Mouse (Mus musculus): ENCODE results near the gene Gm14412.
"Not testable (repeated sequence)": the region's sequence is repeated elsewhere in the genome, so short reads cannot be mapped to it uniquely, and the experiment has no call there.

The Gm14412 gene

DNA sequence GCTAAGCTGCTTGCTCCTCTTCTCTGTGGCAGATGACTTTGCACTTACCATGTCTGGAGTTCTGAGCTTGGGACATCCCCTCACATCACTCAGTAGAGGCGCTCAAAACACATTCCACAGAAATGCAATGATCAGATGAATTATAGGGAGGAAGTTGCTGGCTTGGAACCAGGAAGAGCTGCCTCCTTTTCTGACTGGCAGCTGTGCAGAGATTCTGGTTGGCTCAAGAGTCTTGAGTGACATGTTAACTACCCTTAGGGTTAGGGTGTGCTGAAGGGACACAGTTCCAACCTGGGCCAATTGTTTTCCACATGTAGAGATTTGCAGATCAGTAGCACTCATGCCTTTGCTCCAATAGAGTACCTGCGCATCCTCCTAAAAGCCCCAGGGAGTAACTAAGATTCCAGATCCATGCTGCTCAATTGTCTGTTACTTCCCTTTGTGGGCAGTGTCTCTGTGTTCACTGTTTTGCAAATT lies at the start of gene Gm14412:
TSS of gene Gm14412 (minus strand) at position 51 of the 477 bp plus-strand sequence.
- DNase-seq: not testable (repeated sequence)

DNA sequence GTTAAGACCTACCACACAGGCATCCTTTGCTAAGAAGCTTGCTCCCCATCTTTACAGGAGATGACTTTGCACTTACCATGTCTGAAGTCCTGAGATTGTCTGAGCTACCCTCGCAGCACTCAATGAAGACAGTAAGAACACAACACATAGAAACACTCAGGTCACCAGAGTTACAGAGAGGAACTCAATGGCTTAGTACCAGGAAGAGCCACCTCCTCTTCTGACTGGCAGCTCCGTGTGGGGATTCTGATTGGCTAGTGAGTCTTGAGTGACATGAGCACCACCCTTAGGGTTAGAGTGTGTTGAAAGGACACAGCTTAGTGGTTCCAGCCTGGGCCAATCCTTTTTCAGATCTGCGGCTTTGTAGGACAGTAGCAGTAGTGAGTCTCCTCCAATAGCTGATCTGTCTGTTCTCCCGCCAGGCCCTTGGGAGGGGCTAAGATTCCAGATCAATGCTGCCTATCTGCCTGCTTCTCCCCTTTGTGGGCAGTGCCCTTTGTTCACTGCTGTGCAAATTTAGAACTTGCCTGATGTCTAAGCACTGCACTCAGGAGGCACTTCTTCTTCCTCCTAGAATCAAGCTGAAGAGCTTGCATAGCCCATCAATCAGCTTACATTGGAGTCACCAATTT lies 5.7 kb upstream of the Gm14412 start:
- not testable (repeated sequence) for DNase-seq

DNA sequence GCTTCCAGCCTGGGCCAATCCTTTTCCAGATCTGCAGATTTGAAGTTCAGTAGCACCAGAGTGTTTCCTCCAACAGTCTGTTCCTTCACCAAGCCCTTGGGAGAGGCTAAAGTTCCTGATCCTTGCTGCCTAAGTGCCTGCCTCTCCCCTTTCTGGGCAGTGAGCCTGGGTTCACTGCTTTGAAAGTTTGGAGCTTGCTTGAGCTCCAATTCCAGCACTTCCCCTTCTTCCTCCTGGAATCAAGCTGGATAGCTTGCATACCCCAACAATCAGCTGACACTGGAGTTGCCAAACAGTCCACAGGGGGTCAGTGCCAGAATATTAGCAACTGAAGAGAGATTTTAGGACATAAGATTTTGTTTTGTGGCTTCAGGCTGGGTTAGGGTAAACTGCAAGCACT lies 2.7 kb downstream of the Gm14412 start:
- DNase-seq: not testable (repeated sequence)

DNA sequence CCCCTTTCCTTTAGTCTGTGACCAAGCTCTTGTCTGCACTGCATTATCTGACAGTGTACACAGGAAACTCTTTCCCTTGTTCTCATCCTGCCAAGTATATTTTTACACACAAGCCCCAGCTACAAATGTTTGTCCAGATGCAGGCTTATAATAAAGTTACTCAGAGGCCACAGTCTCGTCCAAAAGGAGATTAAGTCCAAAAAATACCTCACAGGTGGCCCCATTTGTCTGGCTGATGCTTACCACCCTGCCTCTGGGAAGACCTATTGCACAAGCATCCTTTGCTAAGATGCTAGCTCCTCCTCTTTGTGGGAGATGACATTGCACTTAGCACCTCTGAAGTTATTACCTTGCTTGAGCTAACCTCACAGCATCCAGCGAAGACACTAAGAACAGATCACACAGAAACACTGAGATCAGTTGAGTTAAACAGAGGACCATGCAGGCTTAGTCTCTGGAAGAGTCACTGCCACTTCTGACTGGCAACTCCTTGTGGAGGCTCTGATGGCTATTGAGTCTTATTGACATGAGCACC lies 3.3 kb downstream of the Gm14412 start:
- not testable (repeated sequence) for DNase-seq

DNA sequence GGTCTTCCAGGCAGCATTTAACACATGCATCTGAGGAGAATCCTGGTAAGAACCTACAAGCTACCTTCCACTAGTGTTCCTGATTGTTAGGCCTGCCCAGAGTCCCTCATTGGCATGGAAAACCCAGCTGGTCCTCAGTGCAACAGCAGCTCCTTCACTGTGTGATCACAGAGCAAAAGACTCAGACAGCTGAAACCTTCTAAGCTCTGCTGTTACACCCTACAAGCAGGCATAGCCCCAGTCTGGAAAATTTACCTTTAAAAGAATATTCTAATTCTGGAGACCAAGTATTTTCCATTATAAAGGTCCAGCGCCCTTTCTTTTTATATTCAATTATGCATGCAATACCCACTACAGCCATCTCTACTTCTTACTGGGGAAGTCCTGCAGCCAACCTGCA lies 5.1 kb downstream of the Gm14412 start:
- no peak for DNase-seq

DNA sequence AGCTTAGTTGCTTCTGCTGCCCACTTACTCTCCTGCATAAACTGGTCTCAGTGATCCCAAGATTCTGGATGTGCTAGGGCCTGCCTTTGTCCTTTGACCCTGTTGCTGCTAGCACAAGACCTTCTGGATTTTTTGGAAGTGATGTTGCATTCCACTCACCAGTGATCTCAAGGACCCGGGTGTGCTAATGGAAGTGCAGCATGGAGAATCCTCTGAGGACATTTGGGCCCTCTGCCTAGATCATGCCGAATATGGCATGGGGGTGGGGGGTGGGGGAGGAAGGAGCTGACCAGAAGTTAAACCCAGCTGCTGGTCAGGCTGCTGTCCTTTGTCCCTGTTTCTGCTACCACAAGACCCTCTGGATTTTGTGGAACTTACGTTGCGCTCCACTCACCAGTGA lies 14.5 kb downstream of the Gm14412 start:
- DNase-seq: not testable (repeated sequence)

DNA sequence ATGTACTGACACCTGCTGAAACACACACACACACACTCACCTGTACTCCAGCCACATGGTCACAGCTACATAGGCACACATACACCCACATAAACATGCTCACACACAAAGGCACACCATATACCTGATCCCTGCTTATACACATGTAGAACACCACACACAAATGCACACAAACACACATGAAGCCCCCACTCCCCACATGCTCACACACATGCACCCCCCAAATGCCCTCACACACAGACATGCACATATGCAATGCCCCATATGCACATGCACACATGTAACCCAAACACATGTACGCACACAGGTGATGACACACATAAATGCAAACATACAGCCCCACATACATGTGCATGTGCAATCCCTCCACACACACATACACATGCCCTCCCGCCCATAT lies 19.1 kb downstream of the Gm14412 start:
- DNase-seq: not testable (repeated sequence)

DNA sequence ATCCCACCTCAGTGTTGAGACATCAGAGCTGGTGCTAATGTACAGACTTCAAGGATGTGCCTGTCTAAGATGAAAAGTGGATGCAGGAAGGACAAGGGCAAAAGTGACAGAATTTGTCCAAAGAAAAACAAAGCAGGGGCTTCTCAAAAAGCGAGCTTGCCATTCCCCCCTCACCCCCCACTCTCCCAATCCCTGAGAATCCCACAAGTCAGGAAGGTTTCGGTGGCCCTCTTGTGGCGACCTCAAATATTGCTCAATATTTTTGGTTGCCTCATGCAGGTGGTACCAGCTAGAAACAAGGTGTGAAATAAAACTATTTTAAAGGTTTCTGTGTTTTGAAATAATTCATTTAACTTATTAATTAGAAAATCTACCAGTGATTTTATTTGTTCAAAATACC lies 40.4 kb downstream of the Gm14412 start:
- DNase-seq: not testable (repeated sequence)

DNA sequence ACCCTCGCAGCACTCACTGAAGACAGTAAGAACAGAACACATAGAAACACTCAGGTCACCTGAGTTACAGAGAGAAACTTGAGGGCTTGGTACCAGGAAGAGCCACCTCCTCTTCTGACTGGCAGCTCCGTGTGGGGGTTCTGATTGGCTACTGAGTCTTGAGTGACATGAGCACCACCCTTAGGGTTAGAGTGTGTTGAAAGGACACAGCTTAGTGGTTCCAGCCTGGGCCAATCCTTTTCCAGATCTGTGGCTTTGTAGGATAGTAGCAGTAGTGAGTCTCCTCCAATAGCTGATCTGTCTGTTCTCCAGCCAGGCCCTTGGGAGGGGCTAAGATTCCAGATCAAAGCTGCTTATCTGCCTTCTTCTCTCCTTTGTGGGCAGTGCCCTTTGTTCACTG lies 46.4 kb downstream of the Gm14412 start:
- not testable (repeated sequence) for DNase-seq

DNA sequence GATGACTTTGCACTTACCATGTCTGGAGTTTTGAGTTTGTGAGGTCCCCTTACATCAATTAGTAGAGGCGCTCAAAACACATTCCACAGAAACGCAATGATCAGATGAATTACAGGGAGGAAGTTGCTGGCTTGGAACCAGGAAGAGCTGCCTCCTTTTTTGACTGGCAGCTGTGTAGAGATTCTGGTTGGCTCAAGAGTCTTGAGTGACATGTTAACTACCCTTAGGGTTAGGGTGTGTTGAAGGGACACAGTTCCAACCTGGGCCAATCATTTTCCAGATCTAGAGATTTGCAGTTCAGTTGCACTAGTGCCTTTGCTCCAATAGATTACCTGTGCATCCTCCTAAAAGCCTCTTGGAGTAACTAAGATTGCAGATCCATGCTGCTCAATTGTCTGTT lies 51.9 kb downstream of the Gm14412 start:
- DNase-seq: not testable (repeated sequence)

DNA sequence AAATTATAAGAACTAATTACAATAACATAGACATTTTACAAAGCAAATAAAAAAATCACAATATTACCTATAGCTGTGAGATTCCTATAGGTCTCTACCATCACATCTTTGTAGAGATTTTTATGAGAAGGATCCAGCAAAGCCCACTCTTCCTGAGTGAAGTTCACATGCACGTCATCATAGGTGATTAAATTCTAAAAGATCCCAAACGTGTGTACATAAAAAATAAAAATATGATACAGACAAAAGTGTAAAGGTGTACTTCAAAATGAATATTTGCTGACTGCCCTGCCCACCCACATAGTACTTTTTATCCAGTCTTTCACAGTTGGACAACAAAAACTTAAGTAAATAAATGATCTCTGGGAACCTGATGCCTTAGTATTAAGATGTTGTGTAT lies 57.2 kb downstream of the Gm14412 start, which contains the start of gene Gm14409:
TSS of gene Gm14409 (minus strand) at position 101 of the 400 bp plus-strand sequence.
- DNase-seq: not testable (repeated sequence)

All from cerebellum, adult 18-20 months (tissue).